Mouse (Mus musculus): Measurements from ENCODE around the gene Rab4a. TPM values are rescaled to one million over a fixed set of nuclear protein-coding genes. Genes with fewer than 3 reads are reported as not detected.

Rab4a gene
- total RNA-seq, 2 experiments from 2014 or later, result 25.5 to 25.9 TPM

GRCm38 (mm10) chr8:123787254-123787897 lies 18.4 kb upstream of the Rab4a start:
- DNase-seq (ENCODE audit: low spot score in 2 of 2), result no peak

- no peak for DNase-seq (ENCODE audit: low spot score in 2 of 2)
These were observed 17.2 kb upstream of the Rab4a start for GRCm38 (mm10) chr8:123788416-123789170.

- no peak for DNase-seq (ENCODE audit: low spot score in 2 of 2)
These were observed 16.3 kb upstream of the Rab4a start for GRCm38 (mm10) chr8:123789461-123789860.

GRCm38 (mm10) chr8:123789970-123790369 lies 15.8 kb upstream of the Rab4a start:
- peak; percentile 89 to 91 for DNase-seq (ENCODE audit: low spot score in 2 of 2)

GRCm38 (mm10) chr8:123791101-123791844 lies 14.5 kb upstream of the Rab4a start:
- DNase-seq (ENCODE audit: low spot score in 2 of 2), result no peak

GRCm38 (mm10) chr8:123791845-123792225 lies 13.9 kb upstream of the Rab4a start:
- DNase-seq (ENCODE audit: low spot score in 2 of 2), result no peak

GRCm38 (mm10) chr8:123793900-123794299 lies 11.9 kb upstream of the Rab4a start:
- DNase-seq (ENCODE audit: low spot score in 2 of 2), result no peak

- no peak for DNase-seq (ENCODE audit: low spot score in 2 of 2)
These were observed 11.0 kb upstream of the Rab4a start for GRCm38 (mm10) chr8:123794766-123795165.

GRCm38 (mm10) chr8:123796758-123797157 lies 9.0 kb upstream of the Rab4a start:
- DNase-seq (ENCODE audit: low spot score in 2 of 2), result peak in 1 of 2 experiments; percentile 50

GRCm38 (mm10) chr8:123797928-123798327 lies 7.9 kb upstream of the Rab4a start:
- no peak for DNase-seq (ENCODE audit: low spot score in 2 of 2)

- no peak for DNase-seq (ENCODE audit: low spot score in 2 of 2)
These were observed 6.4 kb upstream of the Rab4a start for GRCm38 (mm10) chr8:123799434-123799833.

GRCm38 (mm10) chr8:123799885-123800284 lies 5.9 kb upstream of the Rab4a start:
- no peak for DNase-seq (ENCODE audit: low spot score in 2 of 2)

GRCm38 (mm10) chr8:123800867-123801266 lies 4.9 kb upstream of the Rab4a start:
- no peak for DNase-seq (ENCODE audit: low spot score in 2 of 2)

- DNase-seq (ENCODE audit: low spot score in 2 of 2), result no peak
These were observed 4.2 kb upstream of the Rab4a start for GRCm38 (mm10) chr8:123801538-123801937.

GRCm38 (mm10) chr8:123803639-123804038 lies 2.1 kb upstream of the Rab4a start:
- no peak for DNase-seq (ENCODE audit: low spot score in 2 of 2)

- DNase-seq (ENCODE audit: low spot score in 2 of 2), result no peak
These were observed 1.2 kb upstream of the Rab4a start for GRCm38 (mm10) chr8:123804586-123804985.

GRCm38 (mm10) chr8:123805209-123805717 lies 522 bp upstream of the Rab4a start:
- DNase-seq (ENCODE audit: low spot score in 2 of 2), result no peak

- no peak for DNase-seq (ENCODE audit: low spot score in 2 of 2)
These were observed 670 bp downstream of the Rab4a start for GRCm38 (mm10) chr8:123806374-123806935.

- DNase-seq (ENCODE audit: low spot score in 2 of 2), result no peak
These were observed 1.2 kb downstream of the Rab4a start for GRCm38 (mm10) chr8:123807024-123807431.

GRCm38 (mm10) chr8:123807852-123808573 lies 2.2 kb downstream of the Rab4a start:
- no peak for DNase-seq (ENCODE audit: low spot score in 2 of 2)

GRCm38 (mm10) chr8:123808671-123809070 lies 2.9 kb downstream of the Rab4a start:
- no peak for DNase-seq (ENCODE audit: low spot score in 2 of 2)

Measured in adrenal gland, adult 18-20 months (tissue).